Mouse (Mus musculus) left cerebral cortex, adult 2 months (tissue): Measurements from ENCODE around the gene Zfhx3. TPM values are rescaled to one million over a fixed set of nuclear protein-coding genes. Genes with fewer than 3 reads are reported as not detected.
A peak's percentile ranks its signal among the peaks of the same experiment; 100 is the strongest.

Experiments used
- DNase-seq, 2 experiments: peaks; one replicate each; pipeline ENCODE4 v3.0.0; 2021 to 2022; ENCODE audit warnings: low spot score in 2 of 2, mixed read lengths in 1 of 2; ENCODE audit errors: extremely low spot score in 1 of 2
- H3K27ac ChIP-seq: fragments of 200-600 bp; 2 replicates; pipeline ENCODE4 v1.8.1; 2022
- H3K4me3 ChIP-seq: fragments of 200-600 bp; 2 replicates; pipeline ENCODE4 v1.8.1; 2022
- CTCF ChIP-seq: fragments of 200-600 bp; IDR thresholded peaks from 2 replicates; pipeline ENCODE4 v1.8.1; 2022; ENCODE audit warnings: antibody characterized with exemption, mild to moderate bottlenecking, moderate library complexity
- intact Hi-C: fragments of 180-260 bp; cut with DNase I; formaldehyde crosslinking; loops from one replicate; pipeline ENCODE4 v1.15.1; 2025
- total RNA-seq, 2 experiments: library from RNA; stranded (reverse); gene quantifications; 2 replicates each; pipeline ENCODE4 v1.2.3; 2021

Zfhx3 gene
- total RNA-seq, 2 experiments from 2014 or later, result 5.0 to 5.1 TPM

DNA sequence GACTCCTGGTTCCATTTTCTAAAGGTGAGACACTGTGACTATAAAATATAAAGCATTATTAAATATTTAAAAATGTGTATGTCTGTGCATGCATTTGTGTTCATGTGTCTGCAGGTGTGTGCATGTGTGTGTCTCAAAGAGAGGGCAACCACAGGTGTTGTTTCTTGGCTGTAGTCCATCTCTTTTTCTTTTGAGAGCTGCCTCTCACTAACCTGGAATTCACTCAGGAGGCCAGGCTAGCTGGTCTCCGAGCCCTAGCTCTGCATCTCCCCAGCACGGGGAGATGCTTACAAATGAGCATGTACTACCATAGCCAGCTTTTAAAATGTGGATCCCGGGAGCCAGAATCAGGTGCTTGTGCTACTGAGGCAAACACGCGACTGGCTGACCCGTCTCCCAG is 124.7 kb downstream of the Zfhx3 start:
- intact Hi-C loops, result no loop called here
- DNase-seq, result no peak
- Histone ChIP-seq H3K4me3 (no peak overlapping the region), H3K27ac (no peak overlapping the region)
- TF ChIP-seq CTCF, result no peak

DNA sequence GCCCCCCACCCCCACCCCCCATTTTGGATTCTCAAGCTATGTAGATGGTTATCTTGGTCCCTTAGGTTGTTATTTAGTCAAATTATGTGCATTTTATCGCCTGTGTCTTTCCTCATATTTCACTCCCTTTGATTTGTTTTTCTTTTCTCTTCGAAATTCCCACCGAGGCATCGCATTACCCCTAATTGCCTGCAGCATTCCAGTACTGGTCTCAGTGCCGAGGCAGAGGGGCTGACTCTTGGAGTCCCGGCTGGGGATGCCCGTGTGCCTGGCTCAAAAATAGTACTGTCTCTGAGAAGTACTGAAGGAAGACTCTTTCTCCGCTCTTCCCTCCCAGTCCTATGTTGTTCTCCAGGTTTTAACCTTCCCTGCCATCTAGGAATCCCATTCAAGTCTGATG is 125.8 kb downstream of the Zfhx3 start:
- intact Hi-C loops, result no loop called here
- Histone ChIP-seq H3K27ac (no peak overlapping the region), H3K4me3 (no peak overlapping the region)
- no peak for DNase-seq
- no peak for TF ChIP-seq CTCF

DNA sequence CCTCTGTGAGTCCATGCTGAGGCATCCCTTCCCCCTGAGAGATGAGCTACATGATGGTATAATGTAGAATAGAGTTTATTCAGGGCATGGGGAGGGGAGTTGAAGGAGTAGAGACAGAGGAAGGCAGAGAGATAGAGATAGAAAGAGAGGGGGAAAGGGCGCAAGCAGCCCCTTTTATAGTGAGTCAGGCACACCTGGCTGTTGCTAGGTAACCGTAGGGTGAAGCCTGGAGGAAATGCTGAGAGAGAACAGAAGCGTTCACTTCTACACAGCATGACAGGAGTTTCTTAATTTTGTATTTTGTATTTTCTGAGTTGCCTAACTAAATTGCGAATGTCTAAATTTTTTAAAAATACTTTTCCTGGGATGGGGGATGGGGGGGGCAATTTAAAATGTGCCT is 128.0 kb downstream of the Zfhx3 start:
- no peak overlapping the region for H3K27ac ChIP-seq
- intact Hi-C loops, result no loop called here

DNA sequence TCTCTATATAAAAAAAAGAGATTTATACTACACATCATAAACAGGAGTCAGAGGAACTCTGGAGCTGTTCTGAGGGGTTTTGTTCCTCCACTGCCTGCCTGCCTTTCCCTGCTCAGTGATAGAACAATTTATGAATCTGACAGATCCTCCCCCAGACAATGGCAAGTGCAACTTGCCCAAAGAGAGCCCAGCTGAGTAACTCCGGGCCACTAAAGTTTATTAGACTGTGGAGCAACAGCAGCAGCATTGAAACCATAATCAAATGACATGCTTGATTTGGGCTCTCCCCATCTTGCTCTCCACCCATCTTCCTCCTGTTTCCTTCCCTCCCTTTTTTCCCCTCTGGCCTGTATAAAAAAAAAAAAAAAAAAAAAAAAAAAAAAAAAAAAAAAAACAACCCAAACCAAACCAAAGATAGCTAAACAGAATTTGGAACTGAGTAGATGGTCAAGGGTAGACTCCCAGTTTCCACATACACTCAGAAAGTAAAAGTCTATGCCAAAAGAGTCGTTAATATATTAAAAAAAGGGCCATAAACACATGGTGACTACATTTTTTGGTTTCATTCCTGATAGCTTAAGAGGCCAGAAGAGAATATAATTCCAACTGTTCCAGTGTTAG is 129.8 kb downstream of the Zfhx3 start:
- no peak overlapping the region for H3K27ac ChIP-seq
- no peak overlapping the region for H3K4me3 ChIP-seq
- DNase-seq, result no peak
- TF ChIP-seq CTCF, result no peak
- intact Hi-C loops, result no loop called here

More for the DNA sequence above, 128.0 kb downstream of the Zfhx3 start:
- no peak for TF ChIP-seq CTCF
- DNase-seq, result no peak
- H3K4me3 ChIP-seq, result no peak overlapping the region

DNA sequence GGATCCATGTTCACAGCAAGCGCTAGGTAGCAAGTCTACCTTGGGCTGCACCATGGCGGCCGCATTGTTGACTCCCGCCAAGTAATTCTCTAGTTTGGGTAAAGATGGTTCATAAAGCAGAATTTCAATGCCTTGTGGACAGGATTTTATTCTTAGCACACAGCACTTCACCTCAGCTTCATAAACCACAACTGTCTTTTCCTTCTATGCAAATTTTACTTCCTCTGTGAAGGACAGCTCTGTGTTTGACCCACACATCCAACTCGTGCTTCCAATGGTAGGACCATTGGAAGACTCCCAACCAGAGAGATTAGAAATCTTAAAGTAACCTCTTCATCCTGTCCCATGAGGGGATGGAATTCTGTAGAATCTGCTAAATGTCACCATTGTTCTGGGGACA is 130.4 kb downstream of the Zfhx3 start:
- no peak for DNase-seq
- no peak overlapping the region for H3K27ac ChIP-seq
- TF ChIP-seq CTCF, result no peak
- no peak overlapping the region for H3K4me3 ChIP-seq
- intact Hi-C loops, result no loop called here

DNA sequence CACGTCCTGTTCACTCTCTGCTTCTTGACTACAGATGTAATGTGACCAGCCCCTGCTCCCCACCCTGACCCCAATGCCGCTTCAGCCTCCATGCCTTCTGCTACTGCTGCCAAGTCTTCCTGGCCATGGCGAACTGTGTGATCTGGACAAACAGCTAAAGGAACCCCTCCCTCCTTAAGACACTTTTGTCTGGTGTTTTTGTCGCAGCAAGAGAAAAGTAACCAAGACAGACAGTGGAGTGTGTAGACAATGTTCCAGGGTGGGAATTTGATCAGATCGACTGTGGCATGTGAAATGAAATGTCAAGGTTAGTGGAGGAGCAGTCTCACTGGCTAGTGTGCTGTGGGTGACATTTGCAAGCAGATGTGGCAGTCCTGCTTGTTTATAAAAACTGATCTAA is 132.7 kb downstream of the Zfhx3 start:
- no peak for TF ChIP-seq CTCF
- Histone ChIP-seq H3K27ac (no peak overlapping the region), H3K4me3 (no peak overlapping the region)
- intact Hi-C loops, result no loop called here
- DNase-seq, result no peak

DNA sequence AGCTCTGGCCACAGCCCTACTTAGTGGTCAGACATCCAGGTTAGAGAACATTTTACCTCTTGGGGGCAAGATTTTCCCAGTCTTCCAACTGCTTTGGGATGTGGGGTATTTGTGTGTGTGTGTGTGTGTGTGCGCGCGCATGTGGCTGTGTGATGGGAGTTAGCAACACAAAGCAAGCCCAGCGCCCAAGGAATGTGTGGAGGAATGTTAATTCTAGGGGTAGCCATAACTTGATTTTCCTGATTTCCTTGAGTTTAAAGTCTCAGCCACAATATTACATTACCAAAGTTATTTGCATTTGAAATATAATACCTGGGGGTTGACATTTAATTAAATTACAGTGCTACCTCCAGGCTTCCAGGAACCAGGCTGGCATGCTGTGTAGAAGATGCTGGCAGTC is 136.3 kb downstream of the Zfhx3 start:
- Histone ChIP-seq H3K27ac (no peak overlapping the region), H3K4me3 (no peak overlapping the region)
- DNase-seq, result no peak
- intact Hi-C loops, result no loop called here
- no peak for TF ChIP-seq CTCF

DNA sequence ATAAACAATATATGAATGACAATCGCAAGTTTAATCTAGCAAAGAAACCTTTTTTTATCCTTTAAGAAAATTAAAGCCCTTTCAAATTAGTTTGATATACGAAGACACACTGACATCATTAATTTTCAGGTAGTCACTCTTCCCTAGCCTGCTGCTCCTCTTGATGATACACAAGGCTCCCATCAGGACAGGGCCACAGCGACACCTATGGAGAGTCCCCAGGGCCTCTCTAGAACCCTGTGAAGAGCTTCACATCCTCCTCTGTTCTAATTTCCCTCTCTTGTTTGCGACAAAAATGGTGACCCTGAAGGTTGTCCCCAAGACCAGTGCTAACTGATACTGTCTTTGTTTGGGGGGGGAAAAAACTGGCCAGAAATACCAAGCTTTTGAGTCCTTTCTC is 144.5 kb downstream of the Zfhx3 start:
- TF ChIP-seq CTCF, result peak; percentile 7
- no peak for DNase-seq
- no peak overlapping the region for H3K27ac ChIP-seq
- no peak overlapping the region for H3K4me3 ChIP-seq
- intact Hi-C loops, result no loop called here

DNA sequence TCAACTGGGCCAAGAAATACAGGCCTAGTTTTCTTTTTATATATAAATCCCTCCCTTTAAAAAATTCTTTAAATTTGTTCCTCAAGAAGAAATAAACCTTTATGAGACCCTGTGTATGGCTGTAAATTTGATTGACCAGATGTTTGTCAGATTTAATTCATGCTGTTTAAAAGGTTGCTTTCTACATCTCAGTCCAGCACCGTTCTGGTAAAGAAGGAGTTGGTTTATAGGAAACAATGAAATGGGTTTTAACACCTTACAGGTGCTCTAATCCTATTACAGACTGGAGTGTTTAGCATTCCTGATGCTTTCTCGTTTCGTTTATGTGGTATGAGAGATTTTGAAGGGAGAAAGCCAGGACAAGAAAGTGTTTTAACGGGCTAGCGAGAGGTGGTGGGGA is 147.2 kb downstream of the Zfhx3 start:
- no peak for TF ChIP-seq CTCF
- H3K4me3 ChIP-seq, result no peak overlapping the region
- intact Hi-C loops, result no loop called here
- no peak for DNase-seq
- H3K27ac ChIP-seq, result no peak overlapping the region

DNA sequence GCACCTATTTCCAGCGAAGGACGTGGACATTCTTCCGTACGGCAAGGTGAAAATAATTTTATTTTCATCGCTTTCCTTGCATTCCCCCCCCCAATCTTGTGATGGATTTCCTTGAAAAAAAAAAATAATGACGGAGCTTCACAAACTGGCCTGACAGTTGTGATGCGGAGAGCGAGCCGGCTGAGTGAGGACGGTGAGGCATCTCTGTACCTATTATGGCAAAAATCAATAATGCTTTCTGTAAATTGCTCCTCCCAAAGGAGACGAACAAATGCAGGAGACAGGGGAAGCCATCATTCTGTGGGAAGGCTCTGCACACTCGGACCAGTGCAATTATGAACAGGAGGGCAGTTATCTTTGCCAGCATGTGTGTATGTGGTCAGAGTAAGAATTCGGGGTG is 156.2 kb downstream of the Zfhx3 start:
- Histone ChIP-seq H3K27ac (no peak overlapping the region), H3K4me3 (no peak overlapping the region)
- TF ChIP-seq CTCF, result no peak
- no peak for DNase-seq
- intact Hi-C loops, result no loop called here

DNA sequence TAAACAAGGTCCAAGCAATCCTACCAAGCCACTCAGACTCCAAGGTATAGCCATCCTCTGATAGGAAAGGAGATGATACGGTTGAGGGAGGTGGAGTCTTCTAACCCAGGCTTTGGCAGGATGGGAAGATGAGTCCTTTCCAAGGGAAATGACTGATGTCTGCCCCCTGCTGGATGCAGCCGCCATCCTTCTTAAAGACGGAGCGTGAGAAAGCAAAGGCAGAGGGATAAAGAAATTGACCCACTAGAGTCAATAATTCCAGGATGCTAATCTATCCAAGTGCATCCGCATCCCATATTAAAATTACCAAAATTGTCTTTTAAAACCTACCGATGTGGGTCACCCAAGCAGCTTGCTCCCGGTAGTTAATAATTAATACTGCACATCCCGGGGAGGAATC is 158.7 kb downstream of the Zfhx3 start:
- intact Hi-C loops, result loop anchor here (2.0 to 5.0 kb wide), 2 partner anchors 144 to 219 kb away; no protein-coding TSS in a partner anchor
- DNase-seq, result peak; percentile 25 to 36
- peak overlapping the region; percentile 7; the same call in 1 of the 2 replicates for H3K4me3 ChIP-seq
- TF ChIP-seq CTCF, result peak; percentile 56
- no peak overlapping the region for H3K27ac ChIP-seq

DNA sequence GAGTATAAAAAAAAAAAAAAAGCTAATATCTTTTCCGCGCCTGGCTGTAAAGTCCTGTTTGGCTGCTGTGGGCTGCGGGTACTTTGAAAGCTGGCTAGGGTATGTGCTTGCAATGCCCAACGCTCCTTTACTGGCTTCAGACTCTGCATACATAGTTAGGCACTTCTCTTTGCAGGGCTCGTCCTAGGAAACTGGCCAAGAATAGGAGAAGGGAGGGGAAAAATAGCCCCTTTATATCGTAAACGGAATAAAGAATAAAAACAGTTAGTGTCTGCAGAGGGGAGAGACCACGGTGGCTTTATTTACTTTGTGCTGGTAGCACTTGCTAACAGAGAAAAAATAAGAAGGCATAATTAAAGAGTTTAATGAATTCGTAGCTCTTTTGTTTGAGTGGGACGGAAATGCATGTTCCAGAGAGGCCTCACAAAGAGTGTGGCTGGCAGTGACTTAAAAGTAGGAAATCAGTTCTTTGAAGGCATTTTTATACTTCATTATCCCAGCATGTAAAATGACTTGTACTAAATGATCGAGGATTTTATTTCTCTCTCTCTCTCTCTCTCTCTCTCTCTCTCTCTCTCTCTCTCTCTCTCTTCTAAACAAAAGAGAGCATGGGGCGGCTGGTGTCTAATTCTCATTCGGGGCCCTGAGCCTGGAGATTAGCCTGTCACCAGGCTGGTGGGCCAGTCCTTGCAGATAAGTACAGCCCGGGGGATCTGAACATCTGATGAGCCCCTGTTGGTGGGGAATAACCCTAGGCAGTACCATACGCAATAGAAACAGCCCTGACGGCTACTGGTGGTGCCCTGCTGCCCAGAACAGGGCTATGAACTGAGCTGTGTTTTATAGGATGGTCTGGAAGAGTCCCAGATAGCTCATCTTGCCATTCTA is 159.8 kb downstream of the Zfhx3 start:
- intact Hi-C loops, result loop anchor here (2.0 to 5.0 kb wide), 2 partner anchors 145 to 220 kb away; no protein-coding TSS in a partner anchor
- no peak overlapping the region for H3K27ac ChIP-seq
- H3K4me3 ChIP-seq, result no peak overlapping the region
- no peak for TF ChIP-seq CTCF
- DNase-seq, result peak in 1 of 2 experiments; percentile 17
